In the genomic region with DNA sequence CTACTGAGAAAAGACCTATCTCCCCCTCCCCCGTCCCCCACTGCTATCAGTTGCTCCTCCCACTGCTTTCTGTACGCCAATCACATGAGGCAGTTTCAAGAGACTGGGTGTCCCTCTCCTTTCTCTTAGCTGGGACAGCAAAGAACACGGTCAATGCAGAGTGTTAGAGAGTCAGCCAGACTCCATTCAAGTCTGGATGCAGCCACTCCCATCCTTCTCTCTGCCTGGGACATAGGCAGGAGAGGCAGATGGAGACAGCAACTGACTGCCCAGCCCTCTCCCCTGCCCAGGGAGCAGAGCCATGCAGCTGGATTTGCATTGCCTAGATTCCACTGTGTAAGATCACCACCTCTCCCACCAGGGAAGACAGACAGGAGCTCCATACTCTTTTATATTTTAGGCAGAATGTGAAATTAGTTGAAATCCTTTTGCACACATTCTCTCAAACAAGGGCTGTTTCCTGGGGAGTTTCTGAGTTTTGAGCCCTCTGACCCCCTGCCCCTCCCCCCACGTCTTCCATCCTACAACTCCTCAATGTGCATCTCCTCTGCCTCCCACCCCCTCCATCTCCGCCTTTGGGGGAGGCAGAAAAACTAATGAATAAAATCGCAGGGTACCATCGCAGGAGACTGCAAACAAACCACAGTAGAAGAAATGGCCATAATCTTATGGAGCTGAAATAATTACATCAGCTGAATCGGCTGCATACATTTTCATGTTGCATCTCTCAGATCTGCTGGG, we compare ENCODE assay signal across 13 mouse cellular contexts.
DNase-seq lines count a peak whose midpoint lies in the region; ATAC-seq and TF ChIP-seq lines count a peak whose summit lies in the region.
"Had no signal": no experiment of that assay in that cellular context is flagged by ENCODE, and none has a peak within 500 bp of the region (broad histone marks: within the 10 kb centered on the region; RNA-seq: fewer than 3 reads in every experiment).

No protein-coding gene starts in this region.

- H3K4me1 ChIP-seq in hindbrain, embryonic 10.5 days (replicated peaks) = peaks cover 13% of the 10 kb centered on the region
- H3K4me1 ChIP-seq in hindbrain, postnatal 0 days (ENCODE audit: insufficient read depth, low read length) = no peaks in the 10 kb centered on the region
- no peaks in the 10 kb centered on the region for H3K4me1 ChIP-seq in forebrain, embryonic 14.5 days (ENCODE audit: control insufficient read depth, insufficient read depth, low read length)
- H3K4me1 ChIP-seq in midbrain, embryonic 13.5 days (replicated peaks) = peaks cover 9% of the 10 kb centered on the region
- H3K4me1 ChIP-seq: heart, embryonic 13.5 days; liver, embryonic 15.5 days had no signal

- TF ChIP-seq CTCF in hindbrain, postnatal 0 days (IDR thresholded peaks at IDR 0.05; ENCODE audit: low read depth) = no peak

- H3K4me2 ChIP-seq in hindbrain, postnatal 0 days (ENCODE audit: low read depth, low read length) = no peak overlapping the region
- no peak overlapping the region for H3K4me2 ChIP-seq in forebrain, embryonic 14.5 days (ENCODE audit: low read length)
- no peak overlapping the region for H3K4me2 ChIP-seq in midbrain, embryonic 13.5 days (replicated peaks)
- H3K4me2 ChIP-seq: embryonic facial prominence, embryonic 13.5 days; heart, embryonic 13.5 days; liver, embryonic 15.5 days had no signal

- no peaks in the 10 kb centered on the region for H3K36me3 ChIP-seq in hindbrain, embryonic 10.5 days
- H3K36me3 ChIP-seq in hindbrain, postnatal 0 days (ENCODE audit: insufficient read depth, low read length) = no peaks in the 10 kb centered on the region
- no peaks in the 10 kb centered on the region for H3K36me3 ChIP-seq in forebrain, embryonic 14.5 days (ENCODE audit: control insufficient read depth, insufficient read depth, low read length)
- H3K36me3 ChIP-seq in midbrain, embryonic 13.5 days = no peaks in the 10 kb centered on the region
- H3K36me3 ChIP-seq: embryonic facial prominence, embryonic 13.5 days; heart, embryonic 13.5 days; liver, embryonic 15.5 days had no signal

- H3K27me3 ChIP-seq in hindbrain, embryonic 10.5 days (ENCODE audit: insufficient read depth, poor library complexity, severe bottlenecking) = no peaks in the 10 kb centered on the region
- H3K27me3 ChIP-seq in hindbrain, postnatal 0 days (ENCODE audit: insufficient read depth, low read length) = no peaks in the 10 kb centered on the region
- H3K27me3 ChIP-seq in forebrain, embryonic 14.5 days (replicated peaks; ENCODE audit: control insufficient read depth, insufficient read depth, low read length) = no peaks in the 10 kb centered on the region
- no peaks in the 10 kb centered on the region for H3K27me3 ChIP-seq in midbrain, embryonic 13.5 days
- H3K27me3 ChIP-seq: embryonic facial prominence, embryonic 13.5 days; heart, embryonic 13.5 days; liver, embryonic 15.5 days had no signal

- H3K27ac ChIP-seq in hindbrain, embryonic 10.5 days = peak overlapping the region; percentile 79
- H3K27ac ChIP-seq in hindbrain, postnatal 0 days = no peak overlapping the region
- no peak overlapping the region for H3K27ac ChIP-seq in forebrain, embryonic 14.5 days (ENCODE audit: low read depth, low read length)
- H3K27ac ChIP-seq in midbrain, embryonic 13.5 days = 0 out of 2 replicates have a peak overlapping the region, but pooled peaks have one; percentile 6
- H3K27ac ChIP-seq: embryonic facial prominence, embryonic 13.5 days; heart, embryonic 13.5 days; liver, embryonic 15.5 days had no signal

- peak; percentile 40 for DNase-seq in hindbrain, embryonic 10.5 days (ENCODE audit: low spot score)
- DNase-seq in hindbrain, postnatal 0 days (ENCODE audit: low spot score) = no peak
- peak; percentile 81 for DNase-seq in R1 (ENCODE audit: low read depth, low spot score)
- DNase-seq in forebrain, embryonic 14.5 days (ENCODE audit: low spot score) = no peak
- no peak for DNase-seq in spleen, postnatal 36 days (ENCODE audit: low spot score in 2 of 2)
- no peak for DNase-seq in urinary bladder, adult 2 months (ENCODE audit: low spot score)
- DNase-seq: adrenal gland, postnatal 10 days; cerebellum, adult 11-12 months had no signal

- H3K9me3 ChIP-seq in hindbrain, embryonic 10.5 days = no peaks in the 10 kb centered on the region
- no peaks in the 10 kb centered on the region for H3K9me3 ChIP-seq in hindbrain, postnatal 0 days (ENCODE audit: low read length)
- H3K9me3 ChIP-seq in forebrain, embryonic 14.5 days (replicated peaks; ENCODE audit: control insufficient read depth, low read length) = no peaks in the 10 kb centered on the region
- H3K9me3 ChIP-seq in midbrain, embryonic 13.5 days = no peaks in the 10 kb centered on the region
- H3K9me3 ChIP-seq: embryonic facial prominence, embryonic 13.5 days; heart, embryonic 13.5 days had no signal

- H3K9ac ChIP-seq in hindbrain, postnatal 0 days (replicated peaks; ENCODE audit: low read length) = no peak overlapping the region
- no peak overlapping the region for H3K9ac ChIP-seq in forebrain, embryonic 14.5 days (ENCODE audit: low read length)
- H3K9ac ChIP-seq in midbrain, embryonic 13.5 days (replicated peaks) = no peak overlapping the region
- H3K9ac ChIP-seq: embryonic facial prominence, embryonic 13.5 days; heart, embryonic 13.5 days; liver, embryonic 15.5 days had no signal

- no peak for ATAC-seq in hindbrain, postnatal 0 days
- ATAC-seq in forebrain, embryonic 14.5 days = peak; percentile 71
- peak; percentile 85 for ATAC-seq in midbrain, embryonic 13.5 days
- no peak for ATAC-seq in megakaryocyte progenitor cell, adult 5-6 weeks (replicated peaks; ENCODE audit: poor library complexity)

- 27% methylated on average over 8 of the region's 8 CpGs for WGBS in hindbrain, embryonic 10.5 days
- WGBS in hindbrain, postnatal 0 days = 27% methylated on average over 8 of the region's 8 CpGs
- 27% methylated on average over 8 of the region's 8 CpGs for WGBS in forebrain, embryonic 14.5 days
- WGBS in midbrain, embryonic 13.5 days = 19% methylated on average over 8 of the region's 8 CpGs

- H3K4me3 ChIP-seq in hindbrain, embryonic 10.5 days = no peak overlapping the region; the same call in 1 of the 2 replicates
- H3K4me3 ChIP-seq in hindbrain, postnatal 0 days (ENCODE audit: low read length) = no peak overlapping the region
- H3K4me3 ChIP-seq in forebrain, embryonic 14.5 days (ENCODE audit: low read depth, low read length) = no peak overlapping the region
- H3K4me3 ChIP-seq in midbrain, embryonic 13.5 days (replicated peaks) = no peak overlapping the region
- H3K4me3 ChIP-seq: embryonic facial prominence, embryonic 13.5 days; heart, embryonic 13.5 days; liver, embryonic 15.5 days had no signal

Comparison
In these comparisons a context has a peak if more than half of its experiments do, and no peak if none do; other contexts are left out.
1. DNase-seq: peak in hindbrain, embryonic 10.5 days (single experiment) and R1 (single experiment); none in hindbrain, postnatal 0 days (single experiment), forebrain, embryonic 14.5 days (single experiment), spleen, postnatal 36 days (0 of 2) and urinary bladder, adult 2 months (single experiment).
2. H3K27ac ChIP-seq: peak in hindbrain, embryonic 10.5 days (single experiment) and midbrain, embryonic 13.5 days (single experiment); none in hindbrain, postnatal 0 days (single experiment) and forebrain, embryonic 14.5 days (single experiment).
3. ATAC-seq: peak in forebrain, embryonic 14.5 days (single experiment) and midbrain, embryonic 13.5 days (single experiment); none in hindbrain, postnatal 0 days (single experiment) and megakaryocyte progenitor cell, adult 5-6 weeks (single experiment).